Mouse (Mus musculus): Measurements from ENCODE around the gene Pspn. TPM values are rescaled to one million over a fixed set of nuclear protein-coding genes. Genes with fewer than 3 reads are reported as not detected.

Gene Pspn
- polyA plus RNA-seq, 1 experiment from 2014 or later: not detected

GRCm38 (mm10) chr17:57003994-57004393 lies 4.2 kb upstream of the Pspn start:
- no peaks in the 10 kb centered on the region for H3K4me1 ChIP-seq (replicated peaks; ENCODE audit: control insufficient read depth, insufficient read depth, low read length)
- no peak overlapping the region for H3K9ac ChIP-seq (ENCODE audit: low read length)
- no peaks in the 10 kb centered on the region for H3K9me3 ChIP-seq (ENCODE audit: control insufficient read depth, low read length)
- no peak for DNase-seq (ENCODE audit: low spot score)
- 93% methylated on average over 7 of the region's 7 CpGs for WGBS
- ATAC-seq (replicated peaks; ENCODE audit: low FRiP score, low TSS enrichment, low read depth): no peak
- H3K4me3 ChIP-seq (ENCODE audit: low read depth, low read length): no peak overlapping the region
- H3K36me3 ChIP-seq (ENCODE audit: control insufficient read depth, insufficient read depth, low read length): peaks cover 71% of the 10 kb centered on the region
- no peak overlapping the region for H3K4me2 ChIP-seq (ENCODE audit: low read length)
- no peak overlapping the region for H3K27ac ChIP-seq (ENCODE audit: low read depth)
- H3K27me3 ChIP-seq (replicated peaks; ENCODE audit: control insufficient read depth, insufficient read depth, low read length): no peaks in the 10 kb centered on the region

- Histone ChIP-seq H3K4me1 (replicated peaks; ENCODE audit: control insufficient read depth, insufficient read depth, low read length) (peaks cover 6% of the 10 kb centered on the region), H3K27ac (ENCODE audit: low read depth) (no peak overlapping the region), H3K4me2 (ENCODE audit: low read length) (no peak overlapping the region), H3K9me3 (ENCODE audit: control insufficient read depth, low read length) (no peaks in the 10 kb centered on the region), H3K4me3 (ENCODE audit: low read depth, low read length) (no peak overlapping the region), H3K9ac (ENCODE audit: low read length) (no peak overlapping the region), H3K27me3 (replicated peaks; ENCODE audit: control insufficient read depth, insufficient read depth, low read length) (no peaks in the 10 kb centered on the region), H3K36me3 (ENCODE audit: control insufficient read depth, insufficient read depth, low read length) (peaks cover 52% of the 10 kb centered on the region)
- WGBS: 50% methylated on average over 8 of the region's 8 CpGs
- DNase-seq (ENCODE audit: low spot score): no peak
- ATAC-seq (replicated peaks; ENCODE audit: low FRiP score, low TSS enrichment, low read depth): no peak
Measured at GRCm38 (mm10) chr17:57001228-57001627, 1.4 kb upstream of the Pspn start.

GRCm38 (mm10) chr17:56999414-56999813 lies 404 bp downstream of the Pspn start:
- Histone ChIP-seq H3K4me2 (ENCODE audit: low read length) (no peak overlapping the region), H3K36me3 (ENCODE audit: control insufficient read depth, insufficient read depth, low read length) (peaks cover 52% of the 10 kb centered on the region), H3K9ac (ENCODE audit: low read length) (no peak overlapping the region), H3K27me3 (replicated peaks; ENCODE audit: control insufficient read depth, insufficient read depth, low read length) (no peaks in the 10 kb centered on the region), H3K4me3 (ENCODE audit: low read depth, low read length) (no peak overlapping the region), H3K4me1 (replicated peaks; ENCODE audit: control insufficient read depth, insufficient read depth, low read length) (peaks cover 6% of the 10 kb centered on the region), H3K9me3 (ENCODE audit: control insufficient read depth, low read length) (no peaks in the 10 kb centered on the region), H3K27ac (ENCODE audit: low read depth) (no peak overlapping the region)
- DNase-seq (ENCODE audit: low spot score) (no peak), ATAC-seq (replicated peaks; ENCODE audit: low FRiP score, low TSS enrichment, low read depth) (no peak)
- WGBS: 93% methylated on average over 9 of the region's 9 CpGs

DNA sequence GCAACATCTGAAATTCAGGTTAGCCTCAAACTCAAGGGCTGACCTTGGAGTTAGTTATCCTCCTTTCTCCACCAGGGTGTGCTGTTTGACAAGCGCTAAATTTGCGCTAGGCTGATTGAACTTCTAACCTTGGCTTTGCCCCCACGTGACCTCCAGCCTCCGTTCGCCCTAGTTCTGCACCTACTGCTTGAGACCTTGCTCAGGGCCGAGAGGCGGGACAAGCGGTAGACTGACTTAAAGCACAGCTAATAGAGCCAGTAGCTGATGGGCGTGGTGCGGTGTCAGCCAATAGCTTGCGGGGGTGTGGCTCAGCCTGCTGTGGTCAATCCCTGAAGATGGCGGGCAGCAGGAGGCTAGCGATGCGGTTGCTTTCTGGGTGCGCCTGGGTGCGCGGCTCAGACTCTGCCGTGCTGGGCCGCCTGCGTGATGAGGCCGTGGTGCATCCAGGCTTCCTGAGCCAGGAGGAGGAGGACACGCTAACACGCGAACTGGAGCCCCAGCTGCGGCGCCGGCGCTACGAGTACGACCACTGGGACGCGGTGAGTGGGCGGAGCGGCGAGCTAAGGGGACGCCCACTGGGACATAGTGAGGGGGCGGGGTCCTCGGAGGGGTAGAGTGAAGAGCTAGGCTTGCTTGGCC lies 2.7 kb downstream of the Pspn start, which contains the start of gene Alkbh7:
Gene Alkbh7 (plus strand): TSS at position 311 of the 639 bp plus-strand sequence.
- peak within 1 kb of the TSS; percentile 65 for H3K4me2 ChIP-seq (ENCODE audit: low read length)
- peak within 1 kb of the TSS; percentile 76 for H3K4me3 ChIP-seq (ENCODE audit: low read depth, low read length)
- no peaks in the 10 kb centered on the region for H3K9me3 ChIP-seq (ENCODE audit: control insufficient read depth, low read length)
- peak within 1 kb of the TSS; percentile 59 for H3K9ac ChIP-seq (ENCODE audit: low read length)
- under 1% methylated on average over 38 of the region's 38 CpGs for WGBS
- H3K36me3 ChIP-seq (ENCODE audit: control insufficient read depth, insufficient read depth, low read length): peaks cover 54% of the 10 kb centered on the region
- peak; percentile 94 for DNase-seq (ENCODE audit: low spot score)
- H3K4me1 ChIP-seq (replicated peaks; ENCODE audit: control insufficient read depth, insufficient read depth, low read length): peaks cover 6% of the 10 kb centered on the region
- H3K27ac ChIP-seq (ENCODE audit: low read depth): peak within 1 kb of the TSS; percentile 40; the same call in 1 of the 2 replicates
- H3K27me3 ChIP-seq (replicated peaks; ENCODE audit: control insufficient read depth, insufficient read depth, low read length): no peaks in the 10 kb centered on the region
- ATAC-seq (replicated peaks; ENCODE audit: low FRiP score, low TSS enrichment, low read depth): peak; percentile 99

DNA sequence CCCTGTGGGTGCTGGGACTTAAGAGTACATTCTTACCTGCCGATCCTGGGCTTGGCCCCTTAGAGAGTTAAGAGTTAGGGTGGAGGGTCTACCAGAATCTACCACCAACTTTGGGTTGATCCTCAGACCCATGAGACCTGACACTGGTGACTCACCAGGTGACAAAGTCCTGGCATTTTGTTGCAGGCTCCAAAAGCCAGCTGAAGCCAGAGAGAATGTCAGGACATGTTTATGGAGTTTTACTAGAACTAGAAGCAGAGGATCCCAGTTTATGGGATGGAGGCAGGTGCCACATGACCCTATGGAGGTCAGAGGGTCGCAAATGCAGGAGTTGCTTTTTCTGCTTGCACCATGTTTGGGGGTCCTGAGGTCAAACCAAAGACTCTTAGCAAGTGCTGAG lies 3.3 kb downstream of the Pspn start:
- Histone ChIP-seq H3K4me2 (ENCODE audit: low read length) (peak overlapping the region; percentile 65), H3K27ac (ENCODE audit: low read depth) (no peak overlapping the region), H3K9me3 (ENCODE audit: control insufficient read depth, low read length) (no peaks in the 10 kb centered on the region), H3K36me3 (ENCODE audit: control insufficient read depth, insufficient read depth, low read length) (peaks cover 61% of the 10 kb centered on the region), H3K4me3 (ENCODE audit: low read depth, low read length) (0 out of 2 replicates have a peak overlapping the region, but pooled peaks have one; percentile 76), H3K27me3 (replicated peaks; ENCODE audit: control insufficient read depth, insufficient read depth, low read length) (no peaks in the 10 kb centered on the region), H3K4me1 (replicated peaks; ENCODE audit: control insufficient read depth, insufficient read depth, low read length) (peaks cover 6% of the 10 kb centered on the region), H3K9ac (ENCODE audit: low read length) (no peak overlapping the region)
- 0 out of 2 replicates have a peak, but pooled peaks have one; percentile 2 for ATAC-seq (replicated peaks; ENCODE audit: low FRiP score, low TSS enrichment, low read depth)
- WGBS: 73% methylated on average over 2 of the region's 2 CpGs
- DNase-seq (ENCODE audit: low spot score): no peak

DNA sequence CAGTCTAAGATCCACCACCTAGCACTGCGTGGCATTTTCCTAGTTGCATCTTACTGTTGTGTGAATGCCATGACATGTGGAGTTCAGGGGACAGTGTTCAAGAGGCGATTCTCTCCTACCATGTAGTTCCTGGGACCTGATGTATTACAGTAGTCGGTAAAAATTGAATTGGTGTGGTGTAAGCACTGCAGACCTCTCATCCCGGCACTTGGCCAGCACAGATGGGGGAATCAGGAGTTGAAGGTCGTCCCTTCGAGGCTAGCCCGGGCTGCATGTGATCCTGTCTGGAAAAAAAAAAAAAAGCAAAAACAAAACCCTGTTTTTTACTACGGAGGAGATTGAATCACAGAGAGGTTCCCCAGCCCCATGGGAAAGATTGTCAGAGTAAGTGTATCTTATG lies 4.8 kb downstream of the Pspn start:
- Histone ChIP-seq H3K9ac (ENCODE audit: low read length) (no peak overlapping the region), H3K4me3 (ENCODE audit: low read depth, low read length) (no peak overlapping the region), H3K9me3 (ENCODE audit: control insufficient read depth, low read length) (no peaks in the 10 kb centered on the region), H3K27ac (ENCODE audit: low read depth) (no peak overlapping the region), H3K27me3 (replicated peaks; ENCODE audit: control insufficient read depth, insufficient read depth, low read length) (no peaks in the 10 kb centered on the region), H3K36me3 (ENCODE audit: control insufficient read depth, insufficient read depth, low read length) (peaks cover 61% of the 10 kb centered on the region), H3K4me1 (replicated peaks; ENCODE audit: control insufficient read depth, insufficient read depth, low read length) (peaks cover 12% of the 10 kb centered on the region), H3K4me2 (ENCODE audit: low read length) (no peak overlapping the region)
- 87% methylated on average over 8 of the region's 8 CpGs for WGBS
- no peak for DNase-seq (ENCODE audit: low spot score)
- ATAC-seq (replicated peaks; ENCODE audit: low FRiP score, low TSS enrichment, low read depth): no peak

GRCm38 (mm10) chr17:56990966-56991365 lies 8.9 kb downstream of the Pspn start:
- no peaks in the 10 kb centered on the region for H3K27me3 ChIP-seq (replicated peaks; ENCODE audit: control insufficient read depth, insufficient read depth, low read length)
- no peak overlapping the region for H3K27ac ChIP-seq (ENCODE audit: low read depth)
- H3K9me3 ChIP-seq (ENCODE audit: control insufficient read depth, low read length): no peaks in the 10 kb centered on the region
- DNase-seq (ENCODE audit: low spot score) (no peak), ATAC-seq (replicated peaks; ENCODE audit: low FRiP score, low TSS enrichment, low read depth) (no peak)
- WGBS: 77% methylated on average over 2 of the region's 2 CpGs
- H3K36me3 ChIP-seq (ENCODE audit: control insufficient read depth, insufficient read depth, low read length): peaks cover 45% of the 10 kb centered on the region
- H3K4me2 ChIP-seq (ENCODE audit: low read length): peak overlapping the region; percentile 76
- H3K4me3 ChIP-seq (ENCODE audit: low read depth, low read length): peak overlapping the region; percentile 93
- peak overlapping the region; percentile 83 for H3K9ac ChIP-seq (ENCODE audit: low read length)
- H3K4me1 ChIP-seq (replicated peaks; ENCODE audit: control insufficient read depth, insufficient read depth, low read length): peaks cover 6% of the 10 kb centered on the region

- WGBS: under 1% methylated on average over 52 of the region's 52 CpGs
- H3K36me3 ChIP-seq (ENCODE audit: control insufficient read depth, insufficient read depth, low read length): peaks cover 37% of the 10 kb centered on the region
- DNase-seq (ENCODE audit: low spot score) (peak; percentile 97), ATAC-seq (replicated peaks; ENCODE audit: low FRiP score, low TSS enrichment, low read depth) (peak; percentile 95)
- H3K4me3 ChIP-seq (ENCODE audit: low read depth, low read length): peak within 1 kb of the TSS; percentile 93
- H3K9ac ChIP-seq (ENCODE audit: low read length): peak within 1 kb of the TSS; percentile 83
- no peaks in the 10 kb centered on the region for H3K9me3 ChIP-seq (ENCODE audit: control insufficient read depth, low read length)
- peak within 1 kb of the TSS; percentile 76 for H3K4me2 ChIP-seq (ENCODE audit: low read length)
- H3K27ac ChIP-seq (ENCODE audit: low read depth): peak within 1 kb of the TSS; percentile 60; the same call in 1 of the 2 replicates
- H3K27me3 ChIP-seq (replicated peaks; ENCODE audit: control insufficient read depth, insufficient read depth, low read length): no peaks in the 10 kb centered on the region
- peaks cover 6% of the 10 kb centered on the region for H3K4me1 ChIP-seq (replicated peaks; ENCODE audit: control insufficient read depth, insufficient read depth, low read length)
Measured at GRCm38 (mm10) chr17:56990115-56990746, 9.6 kb downstream of the Pspn start, which contains the start of gene Clpp. Gene Clpp (plus strand): TSS chr17:56990305.
